Mouse (Mus musculus) liver, embryonic 13.5 days (tissue): Measurements from ENCODE around the gene Baiap2. TPM values are rescaled to one million over a fixed set of nuclear protein-coding genes. Genes with fewer than 3 reads are reported as not detected.

Experiments
- ATAC-seq: fragments of 200-750 bp; cut with Nextera tagmentation; 2 replicates; pipeline ENCODE4 v1.8.0; 2017; ENCODE audit warnings: low read depth, mild to moderate bottlenecking, moderate number of reproducible peaks, moderate library complexity
- DNase-seq: peaks from one replicate; pipeline ENCODE4 v3.0.0; 2022
- H3K27ac ChIP-seq: fragments of 300-500 bp; sonication (generic); 2 replicates; pipeline ENCODE4 v1.5.1; 2015; ENCODE audit warnings: moderate library complexity, mild to moderate bottlenecking, inconsistent platforms
- H3K27me3 ChIP-seq: fragments of 300-500 bp; sonication (generic); 2 replicates; pipeline ENCODE4 v1.6.1; 2015; ENCODE audit warnings: mild to moderate bottlenecking, inconsistent platforms
- H3K36me3 ChIP-seq: fragments of 300-500 bp; sonication (generic); 2 replicates; pipeline ENCODE4 v1.6.1; 2015; ENCODE audit warnings: mild to moderate bottlenecking, inconsistent platforms
- H3K4me1 ChIP-seq: fragments of 300-500 bp; sonication (generic); replicated peaks from 2 replicates; pipeline ENCODE4 v1.6.1; 2015; ENCODE audit warnings: inconsistent platforms
- H3K4me2 ChIP-seq: fragments of 300-500 bp; sonication (generic); 2 replicates; pipeline ENCODE4 v1.6.1; 2015; ENCODE audit warnings: inconsistent platforms, mild to moderate bottlenecking, moderate library complexity
- H3K4me3 ChIP-seq: fragments of 300-500 bp; sonication (generic); replicated peaks from 2 replicates; pipeline ENCODE4 v1.5.1; 2015; ENCODE audit warnings: mild to moderate bottlenecking, inconsistent platforms
- H3K9ac ChIP-seq: fragments of 300-500 bp; sonication (generic); 2 replicates; pipeline ENCODE4 v1.6.1; 2015; ENCODE audit warnings: mild to moderate bottlenecking, inconsistent platforms
- H3K9me3 ChIP-seq: fragments of 300-500 bp; sonication (generic); replicated peaks from 2 replicates; pipeline ENCODE4 v1.6.1; 2016; ENCODE audit warnings: inconsistent platforms
- WGBS: fragments of 180-500 bp; shearing (Covaris S2); methylation state at CpG from one replicate; pipeline ENCODE4 v1.1.7; 2015; ENCODE audit not compliant: insufficient replicate concordance; 5-methylcytosine and 5-hydroxymethylcytosine counted together
- polyA plus RNA-seq: library from polyadenylated mRNA; unstranded; fragments of >200 nt; fragmentation: Nextera tagmentation; extraction: Ambion mirVana; gene quantifications from 2 replicates; pipeline ENCODE4 v1.2.1, GENCODE M21; 2015

Gene Baiap2
- polyA plus RNA-seq: 5.1 and 5.5 TPM in 2 replicates

DNA sequence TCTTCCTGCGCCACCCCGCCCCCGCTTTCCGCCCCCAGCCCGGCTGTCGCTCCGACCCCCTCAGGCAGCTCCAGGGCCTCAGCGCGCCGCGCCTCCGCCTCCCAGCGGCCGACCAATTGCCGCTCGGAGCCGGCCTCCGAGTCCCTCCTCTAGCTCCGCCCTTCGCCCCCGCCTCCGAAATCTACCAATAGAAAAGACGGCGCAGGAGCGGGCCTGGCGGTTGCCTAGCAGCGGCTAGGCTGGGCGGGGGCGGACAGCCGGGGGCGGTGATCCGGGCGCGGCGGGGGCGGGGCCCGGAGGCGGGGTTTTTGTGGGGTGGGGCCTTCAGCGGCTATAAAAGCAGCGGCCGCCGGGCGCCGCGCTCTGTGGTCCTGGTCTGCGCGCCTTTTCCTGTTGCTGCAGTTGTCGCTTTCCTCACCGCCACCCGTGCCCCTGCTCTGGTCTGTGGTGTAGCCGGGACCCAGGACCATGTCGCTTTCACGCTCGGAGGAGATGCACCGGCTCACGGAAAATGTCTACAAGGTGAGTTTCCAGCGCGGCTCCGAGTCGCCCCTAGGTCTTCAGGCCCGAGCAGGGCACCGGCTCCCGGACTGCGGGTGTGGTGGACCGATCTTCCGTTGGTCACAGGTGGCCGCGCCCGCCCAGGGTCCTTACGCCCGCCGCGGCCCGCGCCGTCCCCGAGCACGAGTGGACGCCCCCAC, at the start of gene Baiap2:
TSS of gene Baiap2 (plus strand) at position 37 of the 701 bp plus-strand sequence.
- DNase-seq (peak; percentile 96), ATAC-seq (peak; percentile 91)
- Histone ChIP-seq H3K4me2 (peak within 1 kb of the TSS; percentile 94), H3K9me3 (no peaks in the 10 kb centered on the region), H3K36me3 (no peaks in the 10 kb centered on the region), H3K27ac (peak within 1 kb of the TSS; percentile 63), H3K9ac (peak within 1 kb of the TSS; percentile 71), H3K4me1 (peaks cover 84% of the 10 kb centered on the region), H3K27me3 (peaks cover 74% of the 10 kb centered on the region), H3K4me3 (peak within 1 kb of the TSS; percentile 69)
- WGBS: under 1% methylated on average over 79 of the region's 79 CpGs

DNA sequence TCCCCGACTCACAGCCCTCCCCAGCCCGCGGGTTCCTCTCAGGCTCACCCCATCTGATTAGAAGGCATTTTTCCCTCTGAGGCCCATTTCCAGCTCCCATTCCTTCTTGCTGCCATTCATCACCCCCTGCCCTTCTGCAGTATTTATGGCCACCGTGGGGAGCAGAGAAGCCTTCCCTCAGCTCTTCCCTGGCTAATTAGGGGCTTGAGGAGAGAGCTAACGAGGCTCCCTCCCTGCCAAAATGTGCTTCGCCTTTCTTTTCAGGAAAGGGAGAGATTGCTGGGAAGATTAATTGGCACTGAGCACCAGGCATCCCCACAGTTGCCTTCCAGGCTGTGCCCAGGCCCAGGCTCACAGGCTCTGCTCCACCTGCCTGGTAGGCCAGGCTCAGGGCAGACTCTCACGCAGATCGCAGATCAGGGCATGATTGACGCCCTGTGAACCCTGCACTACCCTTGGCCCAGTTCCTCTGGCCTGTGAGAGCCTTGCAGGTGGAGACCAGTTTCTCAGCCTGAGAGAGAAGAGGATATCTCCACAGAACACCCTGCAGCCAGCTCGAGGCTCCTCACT, 48.8 kb upstream of the Baiap2 start:
- Histone ChIP-seq H3K9ac (no peak overlapping the region), H3K4me1 (peaks cover 3% of the 10 kb centered on the region; the same call in 1 of the 2 replicates), H3K36me3 (peaks cover 73% of the 10 kb centered on the region), H3K9me3 (no peaks in the 10 kb centered on the region), H3K27ac (no peak overlapping the region), H3K4me2 (no peak overlapping the region), H3K4me3 (no peak overlapping the region), H3K27me3 (no peaks in the 10 kb centered on the region)
- ATAC-seq (no peak), DNase-seq (no peak)
- 72% methylated on average over 10 of the region's 10 CpGs for WGBS

DNA sequence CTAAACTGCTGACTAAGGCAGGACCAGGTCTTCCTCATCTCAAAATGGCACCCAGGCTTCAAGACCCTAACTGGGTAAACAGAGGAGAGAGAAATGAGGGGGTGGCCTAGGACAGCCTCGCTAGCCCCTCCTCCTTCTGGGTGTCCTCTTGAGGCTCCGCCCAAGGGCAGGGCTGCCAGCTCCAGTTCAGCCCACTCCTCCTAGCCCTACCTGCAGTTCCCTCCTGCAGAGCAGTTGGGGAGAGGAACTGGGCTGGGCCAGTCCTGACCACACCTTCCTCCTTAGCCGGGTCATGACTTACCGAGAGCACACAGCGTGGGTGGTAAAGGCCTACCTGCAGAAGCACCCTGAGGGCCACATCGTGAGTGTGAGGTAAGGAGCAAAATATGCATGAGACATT, 47.9 kb upstream of the Baiap2 start:
- peaks cover 67% of the 10 kb centered on the region for H3K36me3 ChIP-seq
- H3K4me1 ChIP-seq: peaks cover 3% of the 10 kb centered on the region; the same call in 1 of the 2 replicates
- 47% methylated on average over 6 of the region's 6 CpGs for WGBS
- no peak overlapping the region for H3K4me2 ChIP-seq
- H3K9me3 ChIP-seq: no peaks in the 10 kb centered on the region
- no peak overlapping the region for H3K9ac ChIP-seq
- no peak overlapping the region for H3K27ac ChIP-seq
- ATAC-seq (0 out of 2 replicates have a peak, but pooled peaks have one; percentile 33), DNase-seq (no peak)
- H3K27me3 ChIP-seq: no peaks in the 10 kb centered on the region
- H3K4me3 ChIP-seq: no peak overlapping the region

DNA sequence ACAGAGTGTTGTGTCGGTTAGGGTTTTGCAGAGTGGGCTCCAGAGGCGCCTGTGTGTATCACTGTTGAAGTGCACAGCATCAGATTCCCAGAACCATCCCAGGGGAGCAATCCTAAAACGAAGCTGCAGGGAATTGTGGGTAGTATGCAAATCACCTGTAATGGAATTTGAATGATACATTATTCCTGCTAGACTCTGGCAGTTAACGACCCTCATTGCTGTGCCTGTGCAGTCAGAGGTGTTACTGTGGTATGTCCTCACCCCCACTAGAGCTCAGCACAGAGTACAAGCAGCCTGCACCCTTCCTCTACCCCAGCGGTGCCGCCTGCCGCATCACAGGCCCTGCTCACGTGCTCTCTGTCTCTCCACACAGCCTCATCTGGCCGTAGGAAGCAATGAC, 45.5 kb upstream of the Baiap2 start:
- 81% methylated on average over 9 of the region's 9 CpGs for WGBS
- H3K9ac ChIP-seq: no peak overlapping the region
- H3K4me2 ChIP-seq: no peak overlapping the region
- DNase-seq (no peak), ATAC-seq (no peak)
- no peak overlapping the region for H3K4me3 ChIP-seq
- H3K9me3 ChIP-seq: no peaks in the 10 kb centered on the region
- H3K4me1 ChIP-seq: peaks cover 3% of the 10 kb centered on the region; the same call in 1 of the 2 replicates
- peaks cover 53% of the 10 kb centered on the region for H3K36me3 ChIP-seq
- no peak overlapping the region for H3K27ac ChIP-seq
- H3K27me3 ChIP-seq: no peaks in the 10 kb centered on the region

DNA sequence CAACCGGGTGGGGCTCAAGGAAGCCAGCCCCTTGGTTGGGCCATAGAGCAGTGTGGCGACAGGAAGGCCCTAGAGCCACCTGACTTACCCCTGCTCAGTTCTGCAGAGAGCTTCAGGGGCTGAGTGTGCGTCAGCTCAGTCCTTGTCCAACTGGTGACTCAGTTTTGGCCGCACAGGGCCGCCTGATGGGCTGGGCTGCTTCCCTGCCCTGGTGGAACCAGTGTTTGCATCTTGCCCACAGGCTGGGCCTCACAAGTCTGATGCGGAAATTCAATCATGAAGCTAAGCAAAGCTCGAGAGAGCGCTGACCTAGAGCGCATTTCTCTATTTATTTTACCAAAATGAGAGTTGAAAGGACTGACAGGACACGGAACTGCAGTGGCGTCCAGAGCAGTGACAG, 43.6 kb upstream of the Baiap2 start:
- no peaks in the 10 kb centered on the region for H3K27me3 ChIP-seq
- H3K4me2 ChIP-seq: no peak overlapping the region
- no peak overlapping the region for H3K9ac ChIP-seq
- no peak for DNase-seq
- H3K4me3 ChIP-seq: no peak overlapping the region
- no peak for ATAC-seq
- peaks cover 3% of the 10 kb centered on the region; the same call in 1 of the 2 replicates for H3K4me1 ChIP-seq
- peaks cover 40% of the 10 kb centered on the region for H3K36me3 ChIP-seq
- H3K9me3 ChIP-seq: no peaks in the 10 kb centered on the region
- H3K27ac ChIP-seq: no peak overlapping the region
- 79% methylated on average over 11 of the region's 11 CpGs for WGBS

DNA sequence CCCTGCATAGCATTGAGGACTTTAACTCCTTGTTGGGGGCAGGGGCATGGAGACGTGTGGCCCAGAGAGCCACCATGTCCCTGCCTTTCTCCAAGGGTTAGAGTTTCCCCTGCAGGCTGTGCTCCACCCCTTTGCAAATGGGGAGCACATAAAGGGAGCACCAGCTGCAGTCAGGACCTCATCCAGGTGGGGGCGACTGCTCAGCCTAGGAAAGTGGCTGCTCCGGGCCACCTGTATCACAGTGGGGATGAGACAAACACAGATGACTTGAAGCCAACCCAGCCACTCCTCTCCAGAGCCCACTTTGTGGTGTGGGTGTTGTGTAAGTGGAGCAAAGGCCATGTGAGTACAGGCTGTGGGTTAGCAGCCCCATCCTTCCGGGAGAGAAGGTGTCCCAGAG, 41.4 kb upstream of the Baiap2 start:
- H3K9me3 ChIP-seq: no peaks in the 10 kb centered on the region
- ATAC-seq: no peak
- H3K4me2 ChIP-seq: no peak overlapping the region
- DNase-seq: no peak
- peaks cover 25% of the 10 kb centered on the region for H3K36me3 ChIP-seq
- no peak overlapping the region for H3K9ac ChIP-seq
- no peak overlapping the region for H3K4me3 ChIP-seq
- 55% methylated on average over 4 of the region's 4 CpGs for WGBS
- H3K27ac ChIP-seq: no peak overlapping the region
- H3K27me3 ChIP-seq: 0 out of 2 replicates have a peak, but pooled peaks cover under 1% of the 10 kb centered on the region
- no peaks in the 10 kb centered on the region for H3K4me1 ChIP-seq

DNA sequence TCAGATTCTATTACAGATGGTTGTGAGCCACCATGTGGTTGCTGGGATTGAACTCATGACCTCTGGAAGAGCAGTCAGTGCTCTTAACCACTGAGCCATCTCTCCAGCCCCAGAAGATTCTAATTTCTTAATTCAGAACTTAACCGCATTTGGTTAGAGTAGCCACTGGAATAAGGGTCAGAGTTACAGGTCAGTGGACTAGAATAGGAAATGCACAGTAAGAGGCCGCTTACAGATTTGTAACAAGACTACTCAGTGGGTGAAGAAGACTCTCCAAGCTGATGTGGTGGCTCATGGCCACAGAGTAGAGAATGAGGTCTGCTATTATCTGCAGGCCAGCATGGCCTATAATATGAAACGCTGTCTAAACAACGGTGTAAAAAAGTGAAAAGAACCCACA, 39.7 kb upstream of the Baiap2 start:
- Histone ChIP-seq H3K27ac (no peak overlapping the region), H3K4me1 (no peaks in the 10 kb centered on the region), H3K9ac (no peak overlapping the region), H3K27me3 (peaks cover 4% of the 10 kb centered on the region; the same call in 1 of the 2 replicates), H3K9me3 (no peaks in the 10 kb centered on the region), H3K4me2 (no peak overlapping the region), H3K4me3 (no peak overlapping the region), H3K36me3 (peaks cover 11% of the 10 kb centered on the region)
- DNase-seq (no peak), ATAC-seq (no peak)
- 74% methylated on average over 4 of the region's 4 CpGs for WGBS

DNA sequence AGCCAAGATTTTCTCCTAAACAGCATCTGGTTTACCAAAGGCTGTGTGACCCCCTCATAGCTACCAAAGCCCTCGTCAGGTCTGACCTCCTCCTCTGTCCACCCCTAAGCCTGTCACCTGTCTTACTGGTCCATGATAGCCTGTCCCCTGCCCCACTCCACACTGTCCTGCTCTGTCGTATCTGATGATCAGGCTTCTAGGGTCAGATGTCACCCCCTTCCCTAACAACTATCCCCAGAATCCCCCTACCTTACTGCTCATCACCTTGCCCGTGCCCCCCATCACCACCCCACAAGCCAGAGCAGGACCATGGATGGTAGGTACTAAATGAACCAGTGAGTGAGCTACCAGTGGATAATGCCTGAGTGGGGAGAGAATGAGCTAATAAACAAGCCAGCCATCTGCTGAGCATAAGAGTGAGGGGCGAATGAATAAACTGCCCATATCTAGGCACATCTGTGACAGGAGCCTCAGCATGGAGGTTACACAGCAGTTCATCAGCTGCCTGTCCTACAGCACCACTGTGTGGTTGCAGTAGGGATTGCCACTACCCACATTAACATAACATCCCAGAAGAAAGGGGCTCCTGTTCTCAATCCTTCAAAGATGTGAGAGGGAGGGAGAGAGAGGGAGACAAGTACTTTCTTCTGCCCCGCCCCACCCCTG, 37.8 kb upstream of the Baiap2 start:
- Histone ChIP-seq H3K27ac (no peak overlapping the region), H3K9ac (no peak overlapping the region), H3K4me3 (no peak overlapping the region), H3K9me3 (no peaks in the 10 kb centered on the region), H3K36me3 (no peaks in the 10 kb centered on the region), H3K4me1 (peaks cover 8% of the 10 kb centered on the region), H3K27me3 (peaks cover 4% of the 10 kb centered on the region; the same call in 1 of the 2 replicates), H3K4me2 (no peak overlapping the region)
- ATAC-seq (no peak; the same call in 1 of the 2 replicates), DNase-seq (peak; percentile 27)
- 23% methylated on average over 5 of the region's 5 CpGs for WGBS

DNA sequence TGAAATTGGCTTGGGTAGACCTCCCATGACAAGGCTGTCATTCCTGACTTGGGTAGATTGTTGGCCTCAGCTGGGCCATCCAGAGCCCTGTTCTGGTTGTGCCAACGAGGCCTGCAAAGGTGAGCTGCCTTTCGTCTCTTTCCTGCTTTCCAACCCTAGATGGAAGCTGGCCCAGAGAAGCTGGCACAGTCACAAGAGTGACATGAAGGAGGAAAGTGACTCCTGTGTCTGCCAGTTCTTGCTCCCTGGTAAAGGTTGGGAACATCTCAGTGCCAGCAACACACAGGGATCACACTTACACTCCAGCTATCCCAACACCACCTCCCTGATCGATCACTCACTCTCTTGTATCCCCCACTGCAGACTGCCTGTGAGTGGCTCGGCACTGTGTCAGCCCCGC, 36.8 kb upstream of the Baiap2 start:
- Histone ChIP-seq H3K27me3 (peaks cover 4% of the 10 kb centered on the region; the same call in 1 of the 2 replicates), H3K9ac (no peak overlapping the region), H3K36me3 (no peaks in the 10 kb centered on the region), H3K9me3 (no peaks in the 10 kb centered on the region), H3K4me3 (no peak overlapping the region), H3K4me1 (peaks cover 13% of the 10 kb centered on the region), H3K27ac (no peak overlapping the region), H3K4me2 (no peak overlapping the region)
- ATAC-seq: no peak
- DNase-seq: no peak
- 73% methylated on average over 5 of the region's 5 CpGs for WGBS

DNA sequence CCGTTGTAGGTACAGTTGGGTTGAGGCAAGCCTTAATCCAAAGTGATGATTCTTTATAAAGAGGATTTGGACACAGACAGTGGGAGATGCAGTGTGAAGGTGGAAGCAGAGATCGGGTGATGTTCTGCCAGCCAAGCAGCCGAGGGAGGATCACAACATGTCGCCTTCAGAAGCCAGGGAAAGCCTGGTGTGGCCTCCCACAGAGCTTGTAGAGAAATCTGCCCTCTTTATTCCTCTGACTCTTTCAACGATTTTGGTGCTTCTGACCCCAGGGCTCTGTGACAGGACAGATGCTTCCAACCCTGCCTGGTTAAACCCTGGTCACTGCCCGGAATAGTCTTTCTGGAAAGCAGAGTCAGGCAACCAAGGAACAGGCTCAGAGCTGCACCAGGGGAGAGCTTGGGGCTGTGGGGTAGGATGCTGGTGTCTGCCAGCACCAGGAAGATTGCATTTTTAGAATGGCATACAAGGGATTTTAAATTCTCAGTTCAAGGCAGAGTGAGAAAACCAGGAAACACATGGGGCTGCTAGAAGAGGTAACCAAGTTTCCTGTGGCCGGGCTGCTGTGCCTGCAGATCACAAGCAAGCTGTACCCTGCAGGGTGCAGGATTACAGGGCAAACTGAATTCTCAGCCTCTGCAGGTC, 35.4 kb upstream of the Baiap2 start:
- WGBS: 39% methylated on average over 7 of the region's 7 CpGs
- no peak for ATAC-seq
- no peaks in the 10 kb centered on the region for H3K36me3 ChIP-seq

DNA sequence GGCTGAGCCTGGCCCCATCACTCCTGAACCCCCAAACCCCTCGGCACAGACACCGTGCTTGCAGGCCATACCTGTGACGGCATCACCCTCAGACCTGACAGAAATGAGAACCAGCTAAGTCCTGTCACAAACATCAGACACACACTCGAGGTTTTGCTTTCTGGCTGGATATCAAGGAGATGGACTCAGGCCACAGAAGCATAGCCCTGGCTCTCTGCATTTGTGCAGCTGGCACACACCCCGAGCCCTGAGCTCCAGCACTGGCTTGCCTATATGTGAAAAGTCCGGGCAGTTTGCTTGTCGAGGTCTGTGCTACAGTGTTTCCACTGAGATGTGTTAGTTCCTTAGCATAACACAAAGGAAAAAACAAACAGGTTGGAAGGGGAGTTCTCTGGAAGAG, 34.9 kb upstream of the Baiap2 start:
- H3K4me3 ChIP-seq: no peak overlapping the region
- H3K4me2 ChIP-seq: no peak overlapping the region
- ATAC-seq: no peak
- no peak for DNase-seq
- H3K27me3 ChIP-seq: peaks cover 4% of the 10 kb centered on the region; the same call in 1 of the 2 replicates
- 49% methylated on average over 7 of the region's 7 CpGs for WGBS
- H3K9me3 ChIP-seq: no peaks in the 10 kb centered on the region
- H3K9ac ChIP-seq: no peak overlapping the region
- no peaks in the 10 kb centered on the region for H3K36me3 ChIP-seq
- peaks cover 15% of the 10 kb centered on the region for H3K4me1 ChIP-seq
- no peak overlapping the region for H3K27ac ChIP-seq

More for the DNA sequence above, 35.4 kb upstream of the Baiap2 start:
- DNase-seq: no peak
- no peak overlapping the region for H3K27ac ChIP-seq
- H3K27me3 ChIP-seq: peaks cover 4% of the 10 kb centered on the region; the same call in 1 of the 2 replicates
- H3K9ac ChIP-seq: no peak overlapping the region
- H3K4me3 ChIP-seq: no peak overlapping the region
- H3K4me1 ChIP-seq: peaks cover 13% of the 10 kb centered on the region
- no peaks in the 10 kb centered on the region for H3K9me3 ChIP-seq
- no peak overlapping the region for H3K4me2 ChIP-seq
